Mouse (Mus musculus): ENCODE results near the gene Slit3.

GRCm38 (mm10) chr11:35210728-35211682, 90.0 kb downstream of the Slit3 start:
- TF ChIP-seq GATA1 (IDR thresholded peaks at IDR 0.05; ENCODE audit: low read length), result no peak
- no peak for TF ChIP-seq TAL1 (IDR thresholded peaks at IDR 0.05; ENCODE audit: low read length)
